Mouse (Mus musculus) MEL (cell line): ENCODE measurements around the gene Dglucy. TPM values are rescaled to one million over a fixed set of nuclear protein-coding genes. Genes with fewer than 3 reads are reported as not detected.

Experiments used
- DNase-seq: peaks from one replicate; pipeline ENCODE4 v3.0.0; 2011; ENCODE audit warnings: low read depth, low spot score
- H3K27ac ChIP-seq: 2 replicates; pipeline ENCODE4 v1.5.1; 2012; ENCODE audit warnings: low read depth, mild to moderate bottlenecking, control low read depth, low read length, moderate library complexity; ENCODE audit not compliant: control insufficient read depth
- H3K27me3 ChIP-seq, 2 experiments: fragments of 150-350 bp in 1 of 2; sonication (generic) in 1 of 2; 2 replicates each; pipeline ENCODE4 v1.6.1; 2012; ENCODE audit warnings: low read length in 2 of 2, mild to moderate bottlenecking in 2 of 2, improper control_type of control experiment in 1 of 2, moderate library complexity in 1 of 2; ENCODE audit not compliant: insufficient read depth in 2 of 2, control insufficient read depth in 1 of 2
- H3K36me3 ChIP-seq, 2 experiments: 2 replicates each; pipeline ENCODE4 v1.6.1; 2012 to 2014; ENCODE audit warnings: low read length in 2 of 2, improper control_type of control experiment in 1 of 2, inconsistent platforms in 1 of 2, mild to moderate bottlenecking in 1 of 2; ENCODE audit not compliant: insufficient read depth in 2 of 2, control insufficient read depth in 1 of 2
- H3K4me1 ChIP-seq, 2 experiments: fragments of 150-350 bp in 1 of 2; sonication (generic) in 1 of 2; 2 replicates each; pipeline ENCODE4 v1.6.1; 2012; ENCODE audit warnings: low read length in 2 of 2, improper control_type of control experiment in 1 of 2, mild to moderate bottlenecking in 1 of 2; ENCODE audit not compliant: insufficient read depth in 2 of 2, control insufficient read depth in 1 of 2
- H3K4me3 ChIP-seq, 2 experiments: fragments of 150-350 bp in 1 of 2; sonication (generic) in 1 of 2; 2 replicates each; pipeline ENCODE4 v1.5.1; 2012; ENCODE audit warnings: low read depth in 2 of 2, low read length in 2 of 2, mild to moderate bottlenecking in 2 of 2, moderate library complexity in 2 of 2, control low read depth in 1 of 2, improper control_type of control experiment in 1 of 2; ENCODE audit not compliant: control insufficient read depth in 1 of 2, insufficient read depth in 1 of 2
- H3K79me2 ChIP-seq: 2 replicates; pipeline ENCODE4 v1.6.1; 2012; ENCODE audit warnings: mild to moderate bottlenecking, low read length, moderate library complexity; ENCODE audit not compliant: control insufficient read depth, poor library complexity, insufficient read depth
- H3K9ac ChIP-seq: 2 replicates; pipeline ENCODE4 v1.6.1; 2012; ENCODE audit warnings: low read depth, mild to moderate bottlenecking, control low read depth, low read length, moderate library complexity; ENCODE audit not compliant: control insufficient read depth, poor library complexity, severe bottlenecking
- H3K9me3 ChIP-seq: fragments of 150-350 bp; sonication (generic); replicated peaks from 2 replicates; pipeline ENCODE4 v1.6.1; 2012; ENCODE audit warnings: mild to moderate bottlenecking, low read length, improper control_type of control experiment, moderate library complexity; ENCODE audit not compliant: insufficient read depth
- CHD1 ChIP-seq: IDR thresholded peaks from 2 replicates; pipeline ENCODE4 v1.6.1; 2012; ENCODE audit warnings: low read depth, mild to moderate bottlenecking, inconsistent platforms, low read length, improper control_type of control experiment
- CTCF ChIP-seq, 3 experiments: IDR thresholded peaks in 2 of 3; conservative IDR thresholded peaks in 1 of 3; 2 replicates each; pipeline ENCODE4 v1.5.1; 2011 to 2012; ENCODE audit warnings: low read length in 3 of 3, low read depth in 2 of 3, mild to moderate bottlenecking in 2 of 3, improper control_type of control experiment in 1 of 3, inconsistent platforms in 1 of 3, mixed read lengths in 1 of 3, moderate library complexity in 1 of 3; ENCODE audit not compliant: control insufficient read depth in 1 of 3, insufficient read depth in 1 of 3, poor library complexity in 1 of 3, severe bottlenecking in 1 of 3
- ELF1 ChIP-seq: IDR thresholded peaks from 2 replicates; pipeline ENCODE4 v1.6.1; 2014; ENCODE audit warnings: low read depth, mild to moderate bottlenecking, inconsistent platforms, low read length, improper control_type of control experiment, moderate library complexity
- ETS1 ChIP-seq: IDR thresholded peaks from 2 replicates; pipeline ENCODE4 v1.6.1; 2012; ENCODE audit warnings: low read depth, mild to moderate bottlenecking, inconsistent platforms, low read length, improper control_type of control experiment, moderate library complexity
- GATA1 ChIP-seq: IDR thresholded peaks from 2 replicates; pipeline ENCODE4 v1.6.1; 2011; ENCODE audit warnings: low read depth, low read length, improper control_type of control experiment
- MAZ ChIP-seq: IDR thresholded peaks from 2 replicates; pipeline ENCODE4 v1.6.1; 2012; ENCODE audit warnings: low read depth, mild to moderate bottlenecking, inconsistent platforms, low read length, improper control_type of control experiment
- MXI1 ChIP-seq: IDR thresholded peaks from 2 replicates; pipeline ENCODE4 v1.6.1; 2011; ENCODE audit warnings: mild to moderate bottlenecking, low read depth, low read length, improper control_type of control experiment
- MYC ChIP-seq: IDR thresholded peaks from 2 replicates; pipeline ENCODE4 v1.6.1; 2011; ENCODE audit warnings: low read depth, mild to moderate bottlenecking, low read length, improper control_type of control experiment, moderate library complexity
- NELFE ChIP-seq: IDR thresholded peaks from 2 replicates; pipeline ENCODE4 v1.6.1; 2011; ENCODE audit warnings: low read depth, low read length, improper control_type of control experiment
- POLR2A ChIP-seq, 2 experiments: IDR thresholded peaks; 2 replicates each; pipeline ENCODE4 v1.6.1; 2011 to 2012; ENCODE audit warnings: low read length in 2 of 2, mild to moderate bottlenecking in 2 of 2, control low read depth in 1 of 2, improper control_type of control experiment in 1 of 2, low read depth in 1 of 2, moderate library complexity in 1 of 2; ENCODE audit not compliant: control insufficient read depth in 1 of 2, insufficient read depth in 1 of 2, poor library complexity in 1 of 2
- RAD21 ChIP-seq: IDR thresholded peaks from 2 replicates; pipeline ENCODE4 v1.6.1; 2011; ENCODE audit warnings: mild to moderate bottlenecking, low read depth, low read length, improper control_type of control experiment
- SIN3A ChIP-seq: IDR thresholded peaks from 2 replicates; pipeline ENCODE4 v1.6.1; 2012; ENCODE audit warnings: low read length, improper control_type of control experiment, inconsistent platforms
- SMC3 ChIP-seq: IDR thresholded peaks from 2 replicates; pipeline ENCODE4 v1.6.1; 2011; ENCODE audit warnings: low read depth, low read length, improper control_type of control experiment
- TBP ChIP-seq: IDR thresholded peaks from 2 replicates; pipeline ENCODE4 v1.8.0; 2011; ENCODE audit warnings: low read depth, low read length, improper control_type of control experiment
- USF1 ChIP-seq: IDR thresholded peaks from 2 replicates; pipeline ENCODE4 v1.6.1; 2014; ENCODE audit warnings: low read depth, mild to moderate bottlenecking, inconsistent platforms, low read length, improper control_type of control experiment, moderate library complexity
- USF2 ChIP-seq, 2 experiments: IDR thresholded peaks; 2 replicates each; pipeline ENCODE4 v1.6.1; 2011 to 2012; ENCODE audit warnings: improper control_type of control experiment in 2 of 2, low read length in 2 of 2, borderline replicate concordance in 1 of 2, inconsistent platforms in 1 of 2, low read depth in 1 of 2, mild to moderate bottlenecking in 1 of 2; ENCODE audit not compliant: insufficient read depth in 1 of 2
- ZC3H11A ChIP-seq: IDR thresholded peaks from 2 replicates; pipeline ENCODE4 v1.6.1; 2012; ENCODE audit warnings: low read depth, mild to moderate bottlenecking, inconsistent platforms, low read length, improper control_type of control experiment
- polyA plus RNA-seq, 2 experiments: library from polyadenylated mRNA; stranded (reverse) in 1 of 2; unstranded in 1 of 2; fragments of >175 nt in 1 of 2; fragments of >200 nt in 1 of 2; gene quantifications; 2 replicates each; pipeline versions ENCODE4 v1.2.1 to v1.2.4; 2012; ENCODE audit warnings: low replicate concordance in 2 of 2, low read depth in 1 of 2; ENCODE audit not compliant: insufficient read length in 2 of 2, insufficient read depth in 1 of 2, missing spikeins in 1 of 2
- total RNA-seq: library from RNA; depleted of rRNA; stranded (reverse); fragments of 300-350 nt; gene quantifications from 2 replicates; pipeline ENCODE4 v1.2.3, GENCODE M21; 2012

The Dglucy gene
- total and polyA plus RNA-seq, 3 experiments: 0.03 TPM; not detected in 2

- H3K4me1 ChIP-seq: peaks cover 0 to 6% of the 10 kb centered on the region in 2 experiments; a peak in 2 of 4 replicates
- TF ChIP-seq POLR2A (IDR thresholded peaks at IDR 0.05; ENCODE audit: control insufficient read depth in 1 of 2, insufficient read depth in 1 of 2, low read depth in 1 of 2, low read length in 2 of 2, poor library complexity in 1 of 2) (no peak), TBP (no peak), USF1 (no peak), NELFE (no peak), ETS1 (no peak), USF2 (IDR thresholded peaks at IDR 0.05; ENCODE audit: borderline replicate concordance in 1 of 2, insufficient read depth in 1 of 2, low read depth in 1 of 2, low read length in 2 of 2) (no peak), GATA1 (no peak), ELF1 (no peak), SIN3A (no peak)
- H3K79me2 ChIP-seq: no peaks in the 10 kb centered on the region
- no peak overlapping the region for H3K27ac ChIP-seq
- H3K9ac ChIP-seq: no peak overlapping the region
- H3K9me3 ChIP-seq: no peaks in the 10 kb centered on the region
- H3K4me3 ChIP-seq: no peak overlapping the region
- H3K27me3 ChIP-seq: no peaks in the 10 kb centered on the region
- H3K36me3 ChIP-seq: no peaks in the 10 kb centered on the region; a peak in 1 of 4 replicates
- no peak for DNase-seq
Measured at GRCm38 (mm10) chr12:100843171-100843570, 64.3 kb downstream of the Dglucy start.

GRCm38 (mm10) chr12:100844546-100844945 is 65.7 kb downstream of the Dglucy start:
- no peaks in the 10 kb centered on the region for H3K79me2 ChIP-seq
- H3K4me3 ChIP-seq: no peak overlapping the region
- peaks cover 0 to 4% of the 10 kb centered on the region in 2 experiments; a peak in 2 of 4 replicates for H3K4me1 ChIP-seq
- H3K9me3 ChIP-seq: no peaks in the 10 kb centered on the region
- no peak for DNase-seq
- no peak overlapping the region for H3K9ac ChIP-seq
- H3K27ac ChIP-seq: no peak overlapping the region
- TF ChIP-seq USF1: no peak
- TF ChIP-seq CTCF (IDR thresholded peaks at IDR 0.05 in 2 of 3, conservative IDR thresholded peaks at IDR 0.05 in 1 of 3; ENCODE audit: control insufficient read depth in 1 of 3, insufficient read depth in 1 of 3, low read depth in 2 of 3, low read length in 3 of 3, poor library complexity in 1 of 3, severe bottlenecking in 1 of 3): no peak
- TF ChIP-seq POLR2A (IDR thresholded peaks at IDR 0.05; ENCODE audit: control insufficient read depth in 1 of 2, insufficient read depth in 1 of 2, low read depth in 1 of 2, low read length in 2 of 2, poor library complexity in 1 of 2): no peak
- no peak for TF ChIP-seq MAZ
- TF ChIP-seq, all 39 proteins: peak for 0
- H3K27me3 ChIP-seq: no peaks in the 10 kb centered on the region
- H3K36me3 ChIP-seq: no peaks in the 10 kb centered on the region; a peak in 1 of 4 replicates

DNA sequence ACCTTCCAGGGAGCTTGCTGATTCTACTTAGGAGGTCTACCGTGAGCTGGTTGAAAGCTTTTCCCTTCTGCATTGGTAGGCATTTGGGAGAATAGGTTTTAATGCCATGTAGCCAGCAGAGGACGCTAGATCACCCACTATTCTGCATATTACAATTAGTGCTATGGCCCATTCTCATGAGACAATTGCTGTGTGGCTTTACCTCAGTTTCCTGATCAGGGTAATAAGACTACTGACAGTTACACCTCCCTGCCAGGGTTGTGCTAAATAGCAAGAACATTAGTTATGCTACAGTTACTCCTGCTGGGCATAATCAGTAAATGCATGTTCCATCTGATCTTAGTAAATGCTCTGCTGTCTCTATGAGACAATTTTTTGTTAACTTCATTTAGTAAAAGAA is 67.0 kb downstream of the Dglucy start:
- TF ChIP-seq TBP (no peak), CHD1 (no peak), RAD21 (peak; percentile 54), MXI1 (no peak), MAZ (no peak), CTCF (IDR thresholded peaks at IDR 0.05 in 2 of 3, conservative IDR thresholded peaks at IDR 0.05 in 1 of 3; ENCODE audit: control insufficient read depth in 1 of 3, insufficient read depth in 1 of 3, low read depth in 2 of 3, low read length in 3 of 3, poor library complexity in 1 of 3, severe bottlenecking in 1 of 3) (peak; percentile 25 to 92 (median 63); a peak in 5 of 6 replicates), USF2 (IDR thresholded peaks at IDR 0.05; ENCODE audit: borderline replicate concordance in 1 of 2, insufficient read depth in 1 of 2, low read depth in 1 of 2, low read length in 2 of 2) (no peak), MYC (no peak), ZC3H11A (0 out of 2 replicates have a peak, but pooled peaks have one; percentile 23), POLR2A (IDR thresholded peaks at IDR 0.05; ENCODE audit: control insufficient read depth in 1 of 2, insufficient read depth in 1 of 2, low read depth in 1 of 2, low read length in 2 of 2, poor library complexity in 1 of 2) (no peak), SIN3A (no peak), SMC3 (peak; percentile 52)
- no peaks in the 10 kb centered on the region for H3K9me3 ChIP-seq
- H3K4me1 ChIP-seq: no peaks in the 10 kb centered on the region
- H3K27me3 ChIP-seq: no peaks in the 10 kb centered on the region
- H3K4me3 ChIP-seq: no peak overlapping the region
- peak; percentile 37 for DNase-seq
- no peak overlapping the region for H3K27ac ChIP-seq
- H3K9ac ChIP-seq: no peak overlapping the region
- no peaks in the 10 kb centered on the region for H3K79me2 ChIP-seq
- no peaks in the 10 kb centered on the region for H3K36me3 ChIP-seq
